Mouse (Mus musculus): ENCODE results near the gene Msn. TPM values are rescaled to one million over a fixed set of nuclear protein-coding genes. Genes with fewer than 3 reads are reported as not detected.
"Not testable (repeated sequence)": the region's sequence is repeated elsewhere in the genome, so short reads cannot be mapped to it uniquely, and the experiment has no call there.

Gene Msn
- total and polyA plus RNA-seq, 3 experiments: 15.5 to 132 (median 88.1) TPM

DNA sequence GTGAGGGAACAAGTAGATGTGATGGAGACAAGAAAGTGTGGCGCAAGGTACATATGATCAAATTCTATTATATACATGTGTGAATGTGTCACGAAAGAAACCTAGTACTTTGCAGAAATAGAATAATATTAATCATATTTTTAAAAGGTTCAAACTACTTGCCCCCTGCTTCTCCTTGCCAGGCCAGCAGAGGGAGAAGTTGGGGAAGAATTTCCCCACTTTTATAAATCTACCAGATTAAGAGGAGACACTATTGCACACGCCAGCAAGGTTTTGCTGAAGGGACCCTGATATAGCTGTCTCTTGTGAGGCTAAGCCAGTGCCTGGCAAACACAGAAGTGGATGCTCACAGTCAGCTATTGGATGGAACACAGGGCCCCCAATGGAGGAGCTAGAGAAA lies 109.3 kb downstream of the Msn start:
- H3K79me2 ChIP-seq (ENCODE audit: control insufficient read depth, insufficient read depth, low read length, poor library complexity); H3K9me3 ChIP-seq (replicated peaks; ENCODE audit: insufficient read depth, low read length); H3K4me1 ChIP-seq (ENCODE audit: control insufficient read depth in 1 of 2, insufficient read depth in 2 of 2, low read length in 2 of 2); H3K4me3 ChIP-seq (ENCODE audit: control insufficient read depth in 1 of 2, insufficient read depth in 1 of 2, low read depth in 2 of 2, low read length in 2 of 2); H3K36me3 ChIP-seq (ENCODE audit: control insufficient read depth in 1 of 2, insufficient read depth in 2 of 2, low read length in 2 of 2); H3K9ac ChIP-seq (ENCODE audit: control insufficient read depth, low read depth, low read length, poor library complexity, severe bottlenecking); H3K27ac ChIP-seq (ENCODE audit: control insufficient read depth, low read depth, low read length); H3K27me3 ChIP-seq (ENCODE audit: control insufficient read depth in 1 of 2, insufficient read depth in 2 of 2, low read length in 2 of 2); DNase-seq (ENCODE audit: low read depth, low spot score): not testable (repeated sequence)
- TF ChIP-seq RAD21 (IDR thresholded peaks at IDR 0.05; ENCODE audit: low read depth, low read length): peak; percentile 42
- TF ChIP-seq ZC3H11A (IDR thresholded peaks at IDR 0.05; ENCODE audit: low read depth, low read length): peak; percentile 42; the same call in 1 of the 2 replicates
- peak; percentile 73 for TF ChIP-seq SMC3 (IDR thresholded peaks at IDR 0.05; ENCODE audit: low read depth, low read length)
- peak in 2 of 3 experiments; percentile 6 to 46; a peak in 3 of 6 replicates for TF ChIP-seq CTCF (IDR thresholded peaks at IDR 0.05 in 2 of 3, conservative IDR thresholded peaks at IDR 0.05 in 1 of 3; ENCODE audit: control insufficient read depth in 1 of 3, insufficient read depth in 1 of 3, low read depth in 2 of 3, low read length in 3 of 3, poor library complexity in 1 of 3, severe bottlenecking in 1 of 3)

DNA sequence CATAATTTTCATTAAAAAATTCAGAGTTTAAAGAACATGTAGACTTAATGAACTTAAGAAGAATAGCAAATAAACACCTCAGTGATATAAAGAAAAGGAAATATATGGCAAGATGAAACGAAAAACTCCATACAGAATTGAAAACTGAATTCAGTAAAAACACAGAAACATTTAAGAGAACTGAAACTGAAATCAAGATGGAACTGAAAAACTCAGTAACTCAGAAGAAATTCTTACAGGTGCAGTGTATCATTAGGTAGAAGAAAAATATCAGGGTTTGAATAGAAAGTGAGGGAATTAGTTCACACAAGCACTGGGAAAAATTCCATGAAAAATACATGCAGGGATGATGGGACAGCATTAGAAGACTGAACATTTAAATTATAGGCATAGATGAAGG lies 111.0 kb downstream of the Msn start:
- TF ChIP-seq MXI1 (IDR thresholded peaks at IDR 0.05; ENCODE audit: low read depth, low read length) (no peak), JUND (IDR thresholded peaks at IDR 0.05; ENCODE audit: low read depth, low read length) (no peak)
- Histone ChIP-seq H3K36me3 (ENCODE audit: control insufficient read depth in 1 of 2, insufficient read depth in 2 of 2, low read length in 2 of 2) (no peaks in the 10 kb centered on the region), H3K79me2 (ENCODE audit: control insufficient read depth, insufficient read depth, low read length, poor library complexity) (no peaks in the 10 kb centered on the region), H3K9ac (ENCODE audit: control insufficient read depth, low read depth, low read length, poor library complexity, severe bottlenecking) (no peak overlapping the region), H3K9me3 (replicated peaks; ENCODE audit: insufficient read depth, low read length) (no peaks in the 10 kb centered on the region), H3K27ac (ENCODE audit: control insufficient read depth, low read depth, low read length) (no peak overlapping the region), H3K4me3 (ENCODE audit: control insufficient read depth in 1 of 2, insufficient read depth in 1 of 2, low read depth in 2 of 2, low read length in 2 of 2) (no peak overlapping the region), H3K4me1 (ENCODE audit: control insufficient read depth in 1 of 2, insufficient read depth in 2 of 2, low read length in 2 of 2) (no peaks in the 10 kb centered on the region), H3K27me3 (ENCODE audit: control insufficient read depth in 1 of 2, insufficient read depth in 2 of 2, low read length in 2 of 2) (no peaks in the 10 kb centered on the region)
- DNase-seq (ENCODE audit: low read depth, low spot score): no peak

DNA sequence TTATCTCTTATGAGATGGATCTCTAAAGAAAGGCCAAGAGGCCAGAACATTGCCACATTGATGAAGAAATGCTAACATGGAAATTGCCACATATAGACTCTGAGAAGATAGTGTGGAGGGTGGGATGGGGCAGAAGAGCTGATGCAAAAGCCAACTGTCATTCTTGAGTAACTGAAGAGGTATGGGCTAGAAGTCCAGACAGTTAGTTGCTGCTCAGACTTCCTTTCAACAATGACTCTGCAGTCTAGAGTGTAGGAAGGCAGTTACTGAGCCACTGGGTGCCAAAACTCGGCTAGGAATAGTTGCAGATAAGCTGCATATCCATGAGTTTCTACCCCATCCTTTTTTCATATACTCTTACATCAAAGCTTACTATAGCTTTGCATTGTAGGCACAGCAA lies 122.2 kb downstream of the Msn start:
- Histone ChIP-seq H3K4me3 (ENCODE audit: control insufficient read depth in 1 of 2, insufficient read depth in 1 of 2, low read depth in 2 of 2, low read length in 2 of 2) (no peak overlapping the region), H3K27me3 (ENCODE audit: control insufficient read depth in 1 of 2, insufficient read depth in 2 of 2, low read length in 2 of 2) (no peaks in the 10 kb centered on the region), H3K9me3 (replicated peaks; ENCODE audit: insufficient read depth, low read length) (no peaks in the 10 kb centered on the region), H3K9ac (ENCODE audit: control insufficient read depth, low read depth, low read length, poor library complexity, severe bottlenecking) (no peak overlapping the region), H3K27ac (ENCODE audit: control insufficient read depth, low read depth, low read length) (peak overlapping the region; percentile 31; the same call in 1 of the 2 replicates), H3K4me1 (ENCODE audit: control insufficient read depth in 1 of 2, insufficient read depth in 2 of 2, low read length in 2 of 2) (peaks cover 3 to 13% of the 10 kb centered on the region in 2 experiments; a peak in 2 of 4 replicates), H3K36me3 (ENCODE audit: control insufficient read depth in 1 of 2, insufficient read depth in 2 of 2, low read length in 2 of 2) (peaks cover 0 to 17% of the 10 kb centered on the region in 2 experiments; a peak in 2 of 4 replicates), H3K79me2 (ENCODE audit: control insufficient read depth, insufficient read depth, low read length, poor library complexity) (no peaks in the 10 kb centered on the region)
- peak; percentile 69 for DNase-seq (ENCODE audit: low read depth, low spot score)
- TF ChIP-seq POLR2A (IDR thresholded peaks at IDR 0.05; ENCODE audit: control insufficient read depth in 1 of 2, insufficient read depth in 1 of 2, low read depth in 1 of 2, low read length in 2 of 2, poor library complexity in 1 of 2) (no peak), POLR2AphosphoS2 (IDR thresholded peaks at IDR 0.05; ENCODE audit: low read length) (no peak), CHD1 (IDR thresholded peaks at IDR 0.05; ENCODE audit: low read depth, low read length) (no peak), GABPA (IDR thresholded peaks at IDR 0.05; ENCODE audit: low read depth, low read length) (peak; percentile 64; the same call in 1 of the 2 replicates), USF2 (IDR thresholded peaks at IDR 0.05; ENCODE audit: borderline replicate concordance in 1 of 2, insufficient read depth in 1 of 2, low read depth in 1 of 2, low read length in 2 of 2) (no peak), CHD2 (IDR thresholded peaks at IDR 0.05; ENCODE audit: low read length) (no peak), ETS1 (IDR thresholded peaks at IDR 0.05; ENCODE audit: low read depth, low read length) (peak; percentile 74), MYB (IDR thresholded peaks at IDR 0.05; ENCODE audit: low read depth, low read length) (peak; percentile 86), GATA1 (IDR thresholded peaks at IDR 0.05; ENCODE audit: low read depth, low read length) (peak; percentile 21; the same call in 1 of the 2 replicates), POLR2AphosphoS5 (IDR thresholded peaks at IDR 0.05; ENCODE audit: borderline replicate concordance, low read depth, low read length) (no peak), EP300 (IDR thresholded peaks at IDR 0.05; ENCODE audit: low read depth in 1 of 2, low read length in 2 of 2) (peak; percentile 68 to 85), ZKSCAN1 (IDR thresholded peaks at IDR 0.05; ENCODE audit: low read depth, low read length) (no peak), RAD21 (IDR thresholded peaks at IDR 0.05; ENCODE audit: low read depth, low read length) (no peak), TCF12 (IDR thresholded peaks at IDR 0.05; ENCODE audit: low read depth, low read length) (peak; percentile 41; the same call in 1 of the 2 replicates), TBP (IDR thresholded peaks at IDR 0.05; ENCODE audit: low read depth, low read length) (no peak), MAX (IDR thresholded peaks at IDR 0.05; ENCODE audit: low read length) (no peak)

Measured in MEL (cell line).